Mouse (Mus musculus): ENCODE measurements at regions not wholly inside any gene's neighbourhood (a gene's known extent, or its start where the extent isn't known, plus 50 kb on each side); places are given as distances from the start of the nearest gene placed in this dataset.

GRCm38 (mm10) chr15:36669748-36670147 is 337.8 kb downstream of the Zfp706 start:
- DNase-seq (ENCODE audit: low spot score in 2 of 2): no peak

- DNase-seq (ENCODE audit: low spot score in 2 of 2): no peak
These were observed 341.0 kb downstream of the Zfp706 start for GRCm38 (mm10) chr15:36666566-36666965.

GRCm38 (mm10) chr15:36664391-36664790 is 343.2 kb downstream of the Zfp706 start:
- DNase-seq (ENCODE audit: low spot score in 2 of 2): no peak

DNA sequence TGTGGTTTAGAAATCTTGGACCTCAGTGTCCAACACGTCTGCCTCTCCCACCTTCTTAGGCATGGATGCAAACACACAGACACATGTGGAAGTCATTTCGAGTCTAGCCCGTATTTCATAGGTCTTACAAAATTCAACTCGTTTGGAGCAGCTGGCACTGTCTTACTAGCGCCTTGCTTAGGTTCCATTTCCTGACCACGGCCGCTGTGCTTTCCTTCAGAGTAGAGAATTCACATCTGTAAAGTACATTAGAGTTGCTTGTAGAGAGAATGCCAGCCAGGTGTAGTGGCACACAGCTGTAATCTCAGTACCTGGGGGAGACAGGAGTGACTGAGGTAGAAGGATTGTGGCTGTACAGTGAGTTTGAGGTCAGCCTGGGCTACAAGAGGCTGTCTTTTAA is 346.6 kb downstream of the Zfp706 start:
- no peak for DNase-seq (ENCODE audit: low spot score in 2 of 2)
